Mouse (Mus musculus): ENCODE data around the gene Hdac10. TPM values are rescaled to one million over a fixed set of nuclear protein-coding genes. Genes with fewer than 3 reads are reported as not detected.

Gene Hdac10
- total and polyA plus RNA-seq, 3 experiments: 8.2 to 17.7 (median 9.5) TPM

DNA sequence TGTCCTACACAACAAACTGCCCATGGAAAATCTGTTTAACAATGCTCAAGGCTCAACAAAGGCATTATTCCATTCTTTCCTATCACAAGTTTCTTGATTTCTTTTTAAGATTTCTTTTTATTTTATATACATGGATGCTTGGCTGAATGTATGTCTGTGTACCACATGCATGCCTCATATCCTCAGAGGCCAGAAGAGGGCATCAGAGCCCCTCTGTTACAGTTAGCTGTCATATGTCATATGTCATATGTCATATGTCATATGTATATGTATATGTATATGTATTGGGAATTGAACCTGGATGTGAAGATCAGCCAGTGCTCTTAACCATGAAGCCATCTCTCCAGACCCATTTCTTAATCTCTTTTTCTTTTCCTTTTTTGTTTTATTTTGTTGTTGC lies 10.5 kb downstream of the Hdac10 start:
- in situ Hi-C loops (cut with MboI; ENCODE audit: low pct_ligation_motif_present, low pct_unique_long_range_greater_than_20kb, low sequenced_read_pairs) (loop anchor here (25.0 kb wide), 1 partner anchor 244 kb away; the partner anchor contains the start of genes Lmf2, Ncaph2 and Sco2), dilution Hi-C loops (cut with MboI; ENCODE audit: extremely low pct_ligation_motif_present, extremely low pct_unique_long_range_greater_than_20kb, low sequenced_read_pairs) (no loop called here)
- H3K4me1 ChIP-seq (ENCODE audit: control insufficient read depth in 1 of 2, insufficient read depth in 2 of 2): peaks cover 5 to 22% of the 10 kb centered on the region in 2 experiments
- peak; percentile 17 for DNase-seq (ENCODE audit: extremely low read depth)
- no peak overlapping the region for H3K27ac ChIP-seq (ENCODE audit: insufficient read depth, low read depth)
- H3K9ac ChIP-seq (ENCODE audit: insufficient read depth, low read depth): no peak overlapping the region
- no peak overlapping the region for H3K4me2 ChIP-seq (ENCODE audit: insufficient read depth, low read depth, poor library complexity, severe bottlenecking)
- H3K36me3 ChIP-seq (replicated peaks in 1 of 2; ENCODE audit: control insufficient read depth in 1 of 2, insufficient read depth in 1 of 2, low read length in 1 of 2): peaks cover 25 to 62% of the 10 kb centered on the region in 2 experiments
- no peaks in the 10 kb centered on the region for H3K27me3 ChIP-seq (replicated peaks)
- H3K79me2 ChIP-seq (replicated peaks; ENCODE audit: control insufficient read depth, extremely low read depth, insufficient read depth, poor library complexity, severe bottlenecking): peaks cover 18% of the 10 kb centered on the region
- TF ChIP-seq RAD21 (IDR thresholded peaks at IDR 0.05; ENCODE audit: low read depth, low read length): peak; percentile 71
- TF ChIP-seq ZC3H11A (IDR thresholded peaks at IDR 0.05; ENCODE audit: low read depth, low read length): peak; percentile 31
- TF ChIP-seq MAX (IDR thresholded peaks at IDR 0.05; ENCODE audit: low read length): 0 out of 2 replicates have a peak, but pooled peaks have one; percentile 13
- TF ChIP-seq MYC (IDR thresholded peaks at IDR 0.05; ENCODE audit: low read depth, low read length): peak; percentile 68
- TF ChIP-seq MXI1 (IDR thresholded peaks at IDR 0.05; ENCODE audit: low read depth, low read length): no peak
- TF ChIP-seq USF2 (conservative IDR thresholded peaks at IDR 0.05; ENCODE audit: low read depth, low read length): no peak
- TF ChIP-seq IRF4 (IDR thresholded peaks at IDR 0.05; ENCODE audit: low read depth, low read length): no peak
- no peak for TF ChIP-seq TBP (conservative IDR thresholded peaks at IDR 0.05; ENCODE audit: low read depth, low read length)
- 0 out of 2 replicates have a peak, but pooled peaks have one; percentile 38 for TF ChIP-seq SIN3A (IDR thresholded peaks at IDR 0.05; ENCODE audit: low read length)
- peak in 1 of 2 experiments; percentile 68; a peak in 2 of 4 replicates for TF ChIP-seq CTCF (conservative IDR thresholded peaks at IDR 0.05 in 1 of 2, IDR thresholded peaks at IDR 0.05 in 1 of 2; ENCODE audit: low read depth in 2 of 2, low read length in 2 of 2)
- TF ChIP-seq SMC3 (IDR thresholded peaks at IDR 0.05; ENCODE audit: low read depth, low read length): peak; percentile 60
- TF ChIP-seq KAT2A (IDR thresholded peaks at IDR 0.05; ENCODE audit: insufficient replicate concordance, low read length): no peak
- H3K4me3 ChIP-seq (replicated peaks in 1 of 3; ENCODE audit: low read depth in 2 of 3, low read length in 2 of 3, poor library complexity in 1 of 3): no peak overlapping the region
- no peaks in the 10 kb centered on the region for H3K9me3 ChIP-seq (replicated peaks; ENCODE audit: low read length)

DNA sequence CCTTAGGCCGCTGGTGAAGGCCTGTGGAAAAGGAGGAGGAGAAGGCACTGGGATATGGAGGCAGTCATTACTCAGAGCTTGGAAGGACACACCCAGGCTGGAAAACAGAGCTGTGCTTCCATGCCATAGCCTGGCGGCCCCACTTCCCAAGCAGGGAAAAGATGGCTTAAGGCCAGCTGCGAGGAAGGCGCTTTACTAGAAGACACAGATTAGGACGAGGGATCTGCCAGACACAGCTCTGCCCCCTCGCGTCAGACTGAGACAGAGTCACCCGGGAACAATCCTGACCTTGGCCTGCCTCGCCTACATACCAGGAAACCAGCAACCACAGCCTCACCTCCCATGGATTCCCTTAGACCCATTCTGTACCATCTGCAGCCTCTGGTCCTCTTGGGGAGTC lies 18.4 kb downstream of the Hdac10 start:
- H3K9ac ChIP-seq (ENCODE audit: insufficient read depth, low read depth): no peak overlapping the region
- in situ Hi-C loops (cut with MboI; ENCODE audit: low pct_ligation_motif_present, low pct_unique_long_range_greater_than_20kb, low sequenced_read_pairs) (loop anchor here (25.0 kb wide), 1 partner anchor 252 kb away; the partner anchor contains the start of genes Lmf2, Ncaph2 and Sco2), dilution Hi-C loops (cut with MboI; ENCODE audit: extremely low pct_ligation_motif_present, extremely low pct_unique_long_range_greater_than_20kb, low sequenced_read_pairs) (no loop called here)
- H3K9me3 ChIP-seq (replicated peaks; ENCODE audit: low read length): no peaks in the 10 kb centered on the region
- H3K4me1 ChIP-seq (ENCODE audit: control insufficient read depth in 1 of 2, insufficient read depth in 2 of 2): no peaks in the 10 kb centered on the region
- H3K79me2 ChIP-seq (replicated peaks; ENCODE audit: control insufficient read depth, extremely low read depth, insufficient read depth, poor library complexity, severe bottlenecking): no peaks in the 10 kb centered on the region
- DNase-seq (ENCODE audit: extremely low read depth): no peak
- H3K27ac ChIP-seq (ENCODE audit: insufficient read depth, low read depth): no peak overlapping the region
- no peak overlapping the region for H3K4me3 ChIP-seq (replicated peaks in 1 of 3; ENCODE audit: low read depth in 2 of 3, low read length in 2 of 3, poor library complexity in 1 of 3)
- no peak overlapping the region for H3K4me2 ChIP-seq (ENCODE audit: insufficient read depth, low read depth, poor library complexity, severe bottlenecking)
- TF ChIP-seq PAX5 (IDR thresholded peaks at IDR 0.05; ENCODE audit: low read length) (no peak), ZKSCAN1 (IDR thresholded peaks at IDR 0.05; ENCODE audit: borderline replicate concordance, low read depth, low read length) (no peak), MYC (IDR thresholded peaks at IDR 0.05; ENCODE audit: low read depth, low read length) (no peak), TBP (conservative IDR thresholded peaks at IDR 0.05; ENCODE audit: low read depth, low read length) (no peak), POLR2A (IDR thresholded peaks at IDR 0.05; ENCODE audit: low read depth, low read length) (no peak), BHLHE40 (IDR thresholded peaks at IDR 0.05; ENCODE audit: low read depth, low read length) (no peak)
- no peaks in the 10 kb centered on the region for H3K27me3 ChIP-seq (replicated peaks)
- H3K36me3 ChIP-seq (replicated peaks in 1 of 2; ENCODE audit: control insufficient read depth in 1 of 2, insufficient read depth in 1 of 2, low read length in 1 of 2): peaks cover 69 to 93% of the 10 kb centered on the region in 2 experiments
